Mouse (Mus musculus) brain, adult 10 weeks (tissue): ENCODE measurements around the gene Kcng3. TPM values are rescaled to one million over a fixed set of nuclear protein-coding genes. Genes with fewer than 3 reads are reported as not detected.

Experiments
- polyA plus RNA-seq: library from polyadenylated mRNA; stranded (reverse); fragments of 350-450 nt; fragmentation: Illumina TruSeq; extraction: RNeasy Lipid Tissue Mini Kit (QIAGEN cat#74804); gene quantifications from one replicate; pipeline ENCODE4 v1.2.3, GENCODE M21; 2015; ENCODE audit warnings: low read depth, low replicate concordance

Gene Kcng3
- 0.97 TPM for polyA plus RNA-seq

GRCm38 (mm10) chr17:83631783-83632652 is at the start of gene Kcng3:
Gene Kcng3, minus strand, starts transcription at chr17:83631895.

Other genes starting within 250 kb of the Kcng3 start
- gene Cox7a2l, start 114.6 kb downstream of the Kcng3 start, polyA plus RNA-seq, result 429 TPM
- gene Mta3, start 74.3 kb upstream of the Kcng3 start, polyA plus RNA-seq, result 64.9 TPM
- gene Haao, start 216.1 kb upstream of the Kcng3 start, polyA plus RNA-seq, result 0.27 TPM